Mouse (Mus musculus): ENCODE measurements at regions not wholly inside any gene's neighbourhood (a gene's known extent, or its start where the extent isn't known, plus 50 kb on each side); places are given as distances from the start of the nearest gene placed in this dataset.

- Histone ChIP-seq H3K9ac (ENCODE audit: insufficient read depth, low read depth) (no peak overlapping the region), H3K27me3 (replicated peaks) (no peaks in the 10 kb centered on the region), H3K4me2 (ENCODE audit: insufficient read depth, low read depth, poor library complexity, severe bottlenecking) (no peak overlapping the region), H3K4me3 (replicated peaks in 1 of 3; ENCODE audit: low read depth in 2 of 3, low read length in 2 of 3, poor library complexity in 1 of 3) (no peak overlapping the region), H3K4me1 (ENCODE audit: control insufficient read depth in 1 of 2, insufficient read depth in 2 of 2) (no peaks in the 10 kb centered on the region), H3K9me3 (replicated peaks; ENCODE audit: low read length) (peaks cover 99% of the 10 kb centered on the region), H3K36me3 (replicated peaks in 1 of 2; ENCODE audit: control insufficient read depth in 1 of 2, insufficient read depth in 1 of 2, low read length in 1 of 2) (no peaks in the 10 kb centered on the region), H3K79me2 (replicated peaks; ENCODE audit: control insufficient read depth, extremely low read depth, insufficient read depth, poor library complexity, severe bottlenecking) (no peaks in the 10 kb centered on the region), H3K27ac (ENCODE audit: insufficient read depth, low read depth) (no peak overlapping the region)
- TF ChIP-seq USF2 (conservative IDR thresholded peaks at IDR 0.05; ENCODE audit: low read depth, low read length) (no peak), E2F4 (IDR thresholded peaks at IDR 0.05; ENCODE audit: insufficient replicate concordance, low read depth, low read length) (no peak), MYC (IDR thresholded peaks at IDR 0.05; ENCODE audit: low read depth, low read length) (no peak), ELF1 (IDR thresholded peaks at IDR 0.05; ENCODE audit: low read depth, low read length) (no peak), ZNF384 (IDR thresholded peaks at IDR 0.05; ENCODE audit: low read depth, low read length) (no peak), SIN3A (IDR thresholded peaks at IDR 0.05; ENCODE audit: low read length) (no peak), JUN (IDR thresholded peaks at IDR 0.05; ENCODE audit: insufficient read depth, low read depth, low read length) (no peak), USF1 (IDR thresholded peaks at IDR 0.05; ENCODE audit: low read depth, low read length) (no peak), RAD21 (IDR thresholded peaks at IDR 0.05; ENCODE audit: low read depth, low read length) (no peak), GABPA (IDR thresholded peaks at IDR 0.05; ENCODE audit: insufficient replicate concordance, low read depth, low read length) (no peak), KAT2A (IDR thresholded peaks at IDR 0.05; ENCODE audit: insufficient replicate concordance, low read length) (no peak), POLR2AphosphoS2 (IDR thresholded peaks at IDR 0.05; ENCODE audit: low read depth, low read length) (no peak)
- dilution Hi-C loops (cut with MboI; ENCODE audit: extremely low pct_ligation_motif_present, extremely low pct_unique_long_range_greater_than_20kb, low sequenced_read_pairs), result no loop called here
- no peak for DNase-seq (ENCODE audit: extremely low read depth)
- in situ Hi-C loops (cut with MboI; ENCODE audit: low pct_ligation_motif_present, low pct_unique_long_range_greater_than_20kb, low sequenced_read_pairs), result no loop called here
Measured at GRCm38 (mm10) chr5:111869011-111869410, 135.3 kb downstream of the Gm26897 start.

GRCm38 (mm10) chr5:111877165-111877793, 143.6 kb downstream of the Gm26897 start:
- no peak overlapping the region for H3K4me2 ChIP-seq (ENCODE audit: insufficient read depth, low read depth, poor library complexity, severe bottlenecking)
- TF ChIP-seq ETS1 (conservative IDR thresholded peaks at IDR 0.05; ENCODE audit: low read depth, low read length), result no peak
- no peak for TF ChIP-seq BHLHE40 (IDR thresholded peaks at IDR 0.05; ENCODE audit: low read depth, low read length)
- TF ChIP-seq NELFE (IDR thresholded peaks at IDR 0.05; ENCODE audit: low read depth, low read length), result no peak
- no peak for TF ChIP-seq KAT2A (IDR thresholded peaks at IDR 0.05; ENCODE audit: insufficient replicate concordance, low read length)
- no peak for TF ChIP-seq UBTF (IDR thresholded peaks at IDR 0.05; ENCODE audit: low read depth, low read length)
- no peak for TF ChIP-seq ZMIZ1 (IDR thresholded peaks at IDR 0.05; ENCODE audit: low read depth, low read length)
- TF ChIP-seq ELF1 (IDR thresholded peaks at IDR 0.05; ENCODE audit: low read depth, low read length), result no peak
- TF ChIP-seq CTCF (conservative IDR thresholded peaks at IDR 0.05 in 1 of 2, IDR thresholded peaks at IDR 0.05 in 1 of 2; ENCODE audit: low read depth in 2 of 2, low read length in 2 of 2), result no peak
- no peak for TF ChIP-seq PAX5 (IDR thresholded peaks at IDR 0.05; ENCODE audit: low read length)
- TF ChIP-seq JUND (conservative IDR thresholded peaks at IDR 0.05; ENCODE audit: low read depth, low read length), result no peak
- TF ChIP-seq SIN3A (IDR thresholded peaks at IDR 0.05; ENCODE audit: low read length), result no peak
- TF ChIP-seq ZNF384 (IDR thresholded peaks at IDR 0.05; ENCODE audit: low read depth, low read length), result no peak
- TF ChIP-seq USF1 (IDR thresholded peaks at IDR 0.05; ENCODE audit: low read depth, low read length), result no peak
- TF ChIP-seq EP300 (IDR thresholded peaks at IDR 0.05; ENCODE audit: low read length), result no peak
- no peak for TF ChIP-seq TBP (conservative IDR thresholded peaks at IDR 0.05; ENCODE audit: low read depth, low read length)
- no peak for TF ChIP-seq ZC3H11A (IDR thresholded peaks at IDR 0.05; ENCODE audit: low read depth, low read length)
- no peak for TF ChIP-seq RCOR1 (conservative IDR thresholded peaks at IDR 0.05; ENCODE audit: low read depth, low read length)
- TF ChIP-seq CHD2 (IDR thresholded peaks at IDR 0.05; ENCODE audit: low read length), result no peak
- TF ChIP-seq E2F4 (IDR thresholded peaks at IDR 0.05; ENCODE audit: insufficient replicate concordance, low read depth, low read length), result no peak
- no peak for TF ChIP-seq MAFK (IDR thresholded peaks at IDR 0.05; ENCODE audit: insufficient replicate concordance, low read length)
- no peak overlapping the region for H3K27ac ChIP-seq (ENCODE audit: insufficient read depth, low read depth)
- DNase-seq (ENCODE audit: extremely low read depth), result no peak
- dilution Hi-C loops (cut with MboI; ENCODE audit: extremely low pct_ligation_motif_present, extremely low pct_unique_long_range_greater_than_20kb, low sequenced_read_pairs) (no loop called here), in situ Hi-C loops (cut with MboI; ENCODE audit: low pct_ligation_motif_present, low pct_unique_long_range_greater_than_20kb, low sequenced_read_pairs) (no loop called here)
- peaks cover 92% of the 10 kb centered on the region for H3K9me3 ChIP-seq (replicated peaks; ENCODE audit: low read length)
- no peaks in the 10 kb centered on the region for H3K4me1 ChIP-seq (ENCODE audit: control insufficient read depth in 1 of 2, insufficient read depth in 2 of 2)
- H3K27me3 ChIP-seq (replicated peaks), result no peaks in the 10 kb centered on the region
- no peak overlapping the region for H3K4me3 ChIP-seq (replicated peaks in 1 of 3; ENCODE audit: low read depth in 2 of 3, low read length in 2 of 3, poor library complexity in 1 of 3)
- H3K36me3 ChIP-seq (replicated peaks in 1 of 2; ENCODE audit: control insufficient read depth in 1 of 2, insufficient read depth in 1 of 2, low read length in 1 of 2), result no peaks in the 10 kb centered on the region
- H3K79me2 ChIP-seq (replicated peaks; ENCODE audit: control insufficient read depth, extremely low read depth, insufficient read depth, poor library complexity, severe bottlenecking), result no peaks in the 10 kb centered on the region
- no peak overlapping the region for H3K9ac ChIP-seq (ENCODE audit: insufficient read depth, low read depth)

Measured in CH12.LX (cell line).